Mouse (Mus musculus) spleen, adult 2 months (tissue): ENCODE results near the gene Vwa8. TPM values are rescaled to one million over a fixed set of nuclear protein-coding genes. Genes with fewer than 3 reads are reported as not detected.

ENCODE experiments used
- DNase-seq, 2 experiments: peaks; one replicate each; pipeline versions ENCODE4 v3.0.0 to v3.0.0-alpha.2; 2012 to 2021; ENCODE audit warnings: low spot score in 2 of 2, low read depth in 1 of 2
- H3K27ac ChIP-seq: fragments of 200-500 bp; 2 replicates; pipeline ENCODE4 v1.5.1; 2012; ENCODE audit warnings: low read length, inconsistent platforms; ENCODE audit not compliant: insufficient read depth
- H3K27me3 ChIP-seq: fragments of 200-500 bp; 2 replicates; pipeline ENCODE4 v1.6.1; 2012; ENCODE audit warnings: mild to moderate bottlenecking, moderate library complexity, low read length, inconsistent platforms; ENCODE audit not compliant: control insufficient read depth, insufficient read depth
- H3K36me3 ChIP-seq: fragments of 200-500 bp; 2 replicates; pipeline ENCODE4 v1.6.1; 2012; ENCODE audit warnings: mild to moderate bottlenecking, low read length, inconsistent platforms; ENCODE audit not compliant: control insufficient read depth, insufficient read depth
- H3K4me1 ChIP-seq: fragments of 200-500 bp; 2 replicates; pipeline ENCODE4 v1.6.1; 2011; ENCODE audit warnings: inconsistent platforms; ENCODE audit not compliant: control insufficient read depth, insufficient read depth, insufficient read length
- H3K4me3 ChIP-seq: fragments of 200-500 bp; 2 replicates; pipeline ENCODE4 v1.5.1; 2011; ENCODE audit warnings: mild to moderate bottlenecking, inconsistent platforms; ENCODE audit not compliant: insufficient read depth, insufficient read length; ENCODE audit errors: extremely low read depth
- CTCF ChIP-seq: fragments of 200-500 bp; IDR thresholded peaks from 2 replicates; pipeline ENCODE4 v1.5.1; 2011; ENCODE audit warnings: mild to moderate bottlenecking, inconsistent platforms; ENCODE audit not compliant: insufficient read depth, insufficient read length, insufficient replicate concordance; ENCODE audit errors: extremely low read depth
- POLR2A ChIP-seq: fragments of 200-500 bp; IDR thresholded peaks from 2 replicates; pipeline ENCODE4 v1.6.1; 2011; ENCODE audit warnings: low read depth, low read length, inconsistent platforms
- WGBS: fragments of 180-500 bp; shearing (Covaris S2); methylation state at CpG from one replicate; pipeline ENCODE4 v1.1.7; 2018; 5-methylcytosine and 5-hydroxymethylcytosine counted together
- polyA plus RNA-seq: library from polyadenylated mRNA; depleted of rRNA; stranded (reverse); fragments of >200 nt; gene quantifications from 2 replicates; pipeline ENCODE4 v1.2.3, GENCODE M21; 2012

Gene Vwa8
- polyA plus RNA-seq, 1 experiment: 4.9 TPM

- Histone ChIP-seq H3K4me1 (no peaks in the 10 kb centered on the region; the same call in 1 of the 2 replicates), H3K27ac (no peak overlapping the region), H3K27me3 (no peaks in the 10 kb centered on the region), H3K36me3 (no peaks in the 10 kb centered on the region), H3K4me3 (no peak overlapping the region)
- WGBS: 93% methylated on average over 15 of the region's 15 CpGs
- no peak for TF ChIP-seq CTCF
- TF ChIP-seq POLR2A: no peak
- DNase-seq: no peak
These were observed 349.2 kb downstream of the Vwa8 start for GRCm38 (mm10) chr14:79198066-79198465.

DNA sequence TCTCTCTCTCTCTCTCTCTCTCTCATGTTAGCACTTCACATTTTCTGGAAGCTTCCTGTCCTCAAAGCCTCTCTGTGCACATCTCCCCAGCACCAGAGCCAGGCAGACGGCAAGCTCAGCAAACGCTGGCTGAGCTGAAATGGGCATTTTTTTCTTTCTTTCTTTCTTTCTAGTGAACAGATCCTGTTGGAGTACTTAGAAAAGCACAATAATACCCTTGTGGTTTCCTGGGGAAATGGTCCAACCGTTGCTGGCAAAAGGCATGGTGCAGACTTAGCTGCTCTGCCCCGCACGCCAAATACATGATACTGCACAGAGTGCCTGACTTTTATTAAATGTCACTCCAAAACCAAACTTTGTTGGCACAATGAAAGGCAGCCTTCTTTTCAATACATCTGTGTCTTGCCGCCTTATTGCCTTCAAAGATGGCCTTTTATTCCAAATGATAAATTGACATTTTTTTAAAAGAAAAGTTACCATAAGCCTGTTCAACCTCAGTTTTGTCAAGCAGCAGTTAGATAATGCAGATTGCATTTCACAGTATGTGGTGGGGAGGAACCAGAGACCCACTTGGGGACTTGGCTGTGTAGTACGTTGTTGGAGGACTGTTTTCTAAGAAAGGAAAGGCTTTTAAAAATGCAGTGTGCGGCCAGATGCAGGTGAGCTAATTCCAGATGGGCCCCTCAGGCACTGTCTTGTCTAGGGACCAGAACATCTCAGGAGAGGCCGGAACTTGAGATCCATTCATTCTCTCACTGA lies 351.5 kb downstream of the Vwa8 start:
- no peaks in the 10 kb centered on the region for H3K27me3 ChIP-seq
- H3K4me1 ChIP-seq: no peaks in the 10 kb centered on the region; the same call in 1 of the 2 replicates
- DNase-seq: no peak
- H3K36me3 ChIP-seq: no peaks in the 10 kb centered on the region
- WGBS: 37% methylated on average over 9 of the region's 9 CpGs
- no peak for TF ChIP-seq CTCF
- TF ChIP-seq POLR2A: no peak
- no peak overlapping the region for H3K27ac ChIP-seq
- no peak overlapping the region for H3K4me3 ChIP-seq

GRCm38 (mm10) chr14:79200892-79201285 lies 352.0 kb downstream of the Vwa8 start:
- DNase-seq: no peak
- Histone ChIP-seq H3K4me1 (no peaks in the 10 kb centered on the region; the same call in 1 of the 2 replicates), H3K36me3 (no peaks in the 10 kb centered on the region), H3K27ac (no peak overlapping the region), H3K27me3 (no peaks in the 10 kb centered on the region), H3K4me3 (no peak overlapping the region)
- TF ChIP-seq POLR2A (no peak), CTCF (no peak)
- 90% methylated on average over 9 of the region's 9 CpGs for WGBS

GRCm38 (mm10) chr14:79202722-79203362 lies 354.0 kb downstream of the Vwa8 start:
- no peaks in the 10 kb centered on the region; the same call in 1 of the 2 replicates for H3K4me1 ChIP-seq
- H3K4me3 ChIP-seq: no peak overlapping the region
- no peak for TF ChIP-seq POLR2A
- no peak for DNase-seq
- H3K36me3 ChIP-seq: no peaks in the 10 kb centered on the region
- H3K27ac ChIP-seq: no peak overlapping the region
- H3K27me3 ChIP-seq: no peaks in the 10 kb centered on the region
- WGBS: 58% methylated on average over 4 of the region's 4 CpGs

DNA sequence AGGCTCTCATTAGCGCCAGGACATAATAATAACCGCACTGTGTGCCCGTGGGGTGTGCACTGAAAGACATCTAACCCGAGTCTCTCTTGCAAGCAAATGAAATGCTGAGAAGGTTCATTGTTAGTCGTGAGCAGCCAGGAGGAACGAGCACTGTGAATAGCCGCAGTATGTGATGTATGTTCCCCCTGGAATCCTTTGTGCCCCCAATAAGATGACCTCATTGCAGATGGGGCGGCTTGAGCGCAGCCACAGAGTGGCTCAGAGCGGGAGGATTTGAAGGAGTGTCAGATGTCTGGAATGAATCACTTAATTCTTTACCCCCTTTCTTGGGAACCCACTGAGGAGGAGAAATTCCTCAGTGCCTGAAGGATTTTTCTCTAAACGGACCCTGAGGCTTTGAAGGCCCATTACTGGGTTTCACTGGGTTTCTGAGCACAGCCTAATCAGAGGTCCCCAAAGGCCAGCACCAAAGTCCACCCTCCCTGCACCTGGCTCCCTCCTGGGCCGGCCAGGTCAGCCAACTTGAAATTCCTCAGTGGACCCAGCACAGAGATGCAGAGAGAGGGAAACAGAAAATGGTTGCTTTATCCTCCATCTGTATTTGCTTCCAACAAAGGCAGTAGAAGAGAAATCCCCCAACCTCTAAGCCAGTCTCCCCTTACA lies 354.8 kb downstream of the Vwa8 start:
- no peak for DNase-seq
- no peak overlapping the region for H3K27ac ChIP-seq
- TF ChIP-seq POLR2A (no peak), CTCF (no peak)
- WGBS: 79% methylated on average over 12 of the region's 12 CpGs
- no peaks in the 10 kb centered on the region; the same call in 1 of the 2 replicates for H3K4me1 ChIP-seq
- H3K27me3 ChIP-seq: no peaks in the 10 kb centered on the region
- no peaks in the 10 kb centered on the region for H3K36me3 ChIP-seq
- H3K4me3 ChIP-seq: no peak overlapping the region

DNA sequence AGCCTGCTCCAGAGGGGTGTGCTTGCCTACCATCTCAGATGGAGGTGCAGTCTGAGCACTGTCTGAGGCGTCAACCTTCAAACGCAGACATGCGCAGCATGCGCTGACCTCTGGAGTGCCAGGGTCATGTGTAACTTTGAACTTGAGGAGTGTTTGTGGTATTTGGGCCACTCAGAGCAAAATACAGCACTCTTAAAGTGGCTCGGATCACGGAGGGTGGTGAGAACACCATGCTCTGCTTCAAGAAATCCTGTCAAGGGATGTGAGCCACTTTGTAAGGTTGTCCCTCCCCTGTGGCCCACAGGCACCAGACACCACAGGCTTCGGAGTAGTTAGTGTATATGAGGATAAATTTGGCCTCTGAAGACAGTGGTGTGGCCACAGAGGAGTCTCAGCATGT lies 356.0 kb downstream of the Vwa8 start:
- no peaks in the 10 kb centered on the region; the same call in 1 of the 2 replicates for H3K4me1 ChIP-seq
- WGBS: 95% methylated on average over 7 of the region's 7 CpGs
- H3K27me3 ChIP-seq: no peaks in the 10 kb centered on the region
- no peak overlapping the region for H3K27ac ChIP-seq
- TF ChIP-seq CTCF (no peak), POLR2A (no peak)
- H3K4me3 ChIP-seq: no peak overlapping the region
- no peaks in the 10 kb centered on the region for H3K36me3 ChIP-seq
- DNase-seq: no peak
